Mouse (Mus musculus): Measurements from ENCODE around the gene Apol6. TPM values are rescaled to one million over a fixed set of nuclear protein-coding genes. Genes with fewer than 3 reads are reported as not detected.

Gene Apol6
- polyA plus RNA-seq, 1 experiment from 2014 or later = not detected

DNA sequence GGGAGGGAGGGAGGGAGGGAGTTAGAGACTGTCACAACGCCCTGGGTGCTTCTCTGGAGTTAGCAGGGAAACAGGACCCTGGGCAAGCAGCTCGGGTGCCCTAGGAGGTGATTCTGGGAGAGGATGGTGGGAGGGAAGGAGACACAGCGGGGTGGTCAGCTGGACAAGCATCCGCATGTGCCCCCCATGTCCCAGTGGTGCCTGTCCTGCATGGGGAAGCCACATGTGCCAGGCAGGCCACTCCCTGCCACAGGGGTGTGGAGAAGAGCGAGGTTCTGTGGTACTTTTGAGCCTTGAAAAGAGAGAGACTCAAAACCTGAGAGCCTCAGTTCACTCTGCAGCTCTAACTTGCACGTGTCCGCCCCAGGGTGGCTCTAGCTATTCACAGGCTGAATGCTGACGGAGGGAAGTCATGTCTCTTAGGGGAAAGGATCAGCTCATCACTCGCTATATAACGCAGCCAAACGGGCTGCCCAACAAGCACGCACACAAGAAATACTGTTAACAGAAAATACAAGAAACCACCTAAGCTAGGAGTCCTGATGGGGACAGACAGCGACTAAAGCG, 34.8 kb downstream of the Apol6 start:
- DNase-seq (no peak), ATAC-seq (no peak)
- Histone ChIP-seq H3K4me3 (ENCODE audit: low read depth, low read length) (no peak overlapping the region), H3K27me3 (ENCODE audit: insufficient read depth, low read length) (no peaks in the 10 kb centered on the region), H3K9me3 (ENCODE audit: low read length) (no peaks in the 10 kb centered on the region), H3K9ac (replicated peaks) (no peak overlapping the region), H3K4me1 (ENCODE audit: insufficient read depth) (peaks cover 2% of the 10 kb centered on the region; the same call in 1 of the 2 replicates), H3K4me2 (ENCODE audit: low read depth, low read length) (no peak overlapping the region), H3K27ac (ENCODE audit: low read depth) (no peak overlapping the region), H3K36me3 (replicated peaks; ENCODE audit: insufficient read depth, low read length) (peaks cover 11% of the 10 kb centered on the region)
- TF ChIP-seq EP300 (IDR thresholded peaks at IDR 0.05; ENCODE audit: low read depth) = no peak
- TF ChIP-seq CTCF (IDR thresholded peaks at IDR 0.05; ENCODE audit: low read depth) = no peak
- WGBS (ENCODE audit: insufficient replicate concordance) = 76% methylated on average over 14 of the region's 14 CpGs

DNA sequence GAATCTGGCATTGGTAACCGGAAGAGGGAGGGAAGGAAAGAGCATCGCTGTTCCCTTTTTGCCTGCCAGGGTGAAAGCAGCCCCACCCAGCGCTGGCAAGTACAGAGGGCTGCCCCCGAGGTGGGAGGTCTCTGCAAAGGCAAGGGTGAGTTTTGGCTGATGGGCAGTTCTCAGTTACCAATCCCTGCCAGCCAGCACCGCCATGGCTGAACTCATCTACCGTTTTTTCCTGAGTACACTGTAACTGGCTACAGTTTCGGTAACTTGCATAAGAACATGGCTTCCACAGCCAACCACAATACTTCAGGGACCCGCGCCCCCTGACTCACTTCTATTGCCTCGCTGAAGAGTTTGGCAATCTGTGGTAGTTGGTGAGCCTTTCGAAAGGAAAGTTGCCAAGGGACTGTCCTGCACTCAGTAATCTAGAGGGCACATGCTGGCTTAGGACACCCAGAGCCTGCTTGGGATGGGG, 35.4 kb downstream of the Apol6 start:
- Histone ChIP-seq H3K4me3 (ENCODE audit: low read depth, low read length) (no peak overlapping the region), H3K9ac (replicated peaks) (no peak overlapping the region), H3K9me3 (ENCODE audit: low read length) (no peaks in the 10 kb centered on the region), H3K27me3 (ENCODE audit: insufficient read depth, low read length) (no peaks in the 10 kb centered on the region), H3K36me3 (replicated peaks; ENCODE audit: insufficient read depth, low read length) (peaks cover 13% of the 10 kb centered on the region), H3K27ac (ENCODE audit: low read depth) (no peak overlapping the region), H3K4me1 (ENCODE audit: insufficient read depth) (no peaks in the 10 kb centered on the region; the same call in 1 of the 2 replicates), H3K4me2 (ENCODE audit: low read depth, low read length) (no peak overlapping the region)
- no peak for ATAC-seq
- DNase-seq = no peak
- no peak for TF ChIP-seq EP300 (IDR thresholded peaks at IDR 0.05; ENCODE audit: low read depth)
- no peak for TF ChIP-seq CTCF (IDR thresholded peaks at IDR 0.05; ENCODE audit: low read depth)
- 70% methylated on average over 11 of the region's 11 CpGs for WGBS (ENCODE audit: insufficient replicate concordance)

DNA sequence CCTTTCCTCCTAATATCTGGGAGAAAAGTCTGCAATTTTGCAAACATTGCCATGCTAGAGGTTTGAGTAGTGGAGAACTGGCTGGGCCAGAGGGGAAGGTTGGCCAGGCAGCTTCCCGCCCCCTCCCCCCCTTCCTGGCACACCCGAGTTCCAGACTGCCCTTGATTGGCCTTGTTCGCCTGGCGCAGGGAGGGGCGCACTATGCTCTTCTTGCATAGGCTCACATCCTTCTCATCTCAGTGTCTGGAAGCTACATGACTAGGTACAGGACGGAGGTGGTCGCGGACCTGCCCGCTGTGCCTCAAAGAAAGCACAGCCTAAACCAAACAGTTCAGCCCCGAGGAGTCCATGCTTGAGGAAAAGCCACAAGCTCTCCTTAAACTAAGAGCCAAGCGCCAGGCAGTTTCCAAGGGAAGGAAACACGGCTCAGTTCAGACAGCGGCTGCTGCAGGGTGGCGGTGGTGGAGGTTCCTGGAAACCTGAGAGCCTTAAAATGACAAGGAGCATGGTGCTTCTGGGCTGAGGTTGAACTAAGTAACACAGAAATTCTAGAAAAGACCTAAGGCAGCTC, 36.2 kb downstream of the Apol6 start:
- no peak overlapping the region for H3K27ac ChIP-seq (ENCODE audit: low read depth)
- no peaks in the 10 kb centered on the region; the same call in 1 of the 2 replicates for H3K4me1 ChIP-seq (ENCODE audit: insufficient read depth)
- DNase-seq (no peak), ATAC-seq (no peak)
- no peak overlapping the region for H3K4me3 ChIP-seq (ENCODE audit: low read depth, low read length)
- H3K4me2 ChIP-seq (ENCODE audit: low read depth, low read length) = no peak overlapping the region
- no peaks in the 10 kb centered on the region for H3K27me3 ChIP-seq (ENCODE audit: insufficient read depth, low read length)
- peaks cover 16% of the 10 kb centered on the region for H3K36me3 ChIP-seq (replicated peaks; ENCODE audit: insufficient read depth, low read length)
- TF ChIP-seq EP300 (IDR thresholded peaks at IDR 0.05; ENCODE audit: low read depth) = no peak
- no peak for TF ChIP-seq CTCF (IDR thresholded peaks at IDR 0.05; ENCODE audit: low read depth)
- H3K9me3 ChIP-seq (ENCODE audit: low read length) = no peaks in the 10 kb centered on the region
- 71% methylated on average over 14 of the region's 14 CpGs for WGBS (ENCODE audit: insufficient replicate concordance)
- no peak overlapping the region for H3K9ac ChIP-seq (replicated peaks)

DNA sequence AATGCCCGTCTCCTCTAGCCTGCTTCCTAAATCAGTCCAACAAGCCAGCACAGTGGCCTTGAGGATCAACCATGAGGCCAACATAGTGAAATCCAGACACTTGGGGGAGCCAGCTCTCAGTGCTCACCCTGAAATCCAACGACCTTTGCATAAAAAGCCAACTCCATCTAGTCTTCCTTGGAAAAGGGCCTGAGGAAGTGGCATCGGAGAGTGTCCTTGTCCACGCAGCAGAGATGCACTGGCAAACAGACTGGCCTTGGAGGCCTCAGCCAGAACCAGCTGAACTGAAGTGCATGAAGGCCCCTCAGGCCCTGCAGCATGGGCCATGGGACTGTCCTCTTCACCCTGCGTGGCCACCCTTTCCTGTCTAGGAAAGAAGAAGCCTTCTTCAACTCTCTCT, 36.9 kb downstream of the Apol6 start:
- 86% methylated on average over 5 of the region's 5 CpGs for WGBS (ENCODE audit: insufficient replicate concordance)

DNA sequence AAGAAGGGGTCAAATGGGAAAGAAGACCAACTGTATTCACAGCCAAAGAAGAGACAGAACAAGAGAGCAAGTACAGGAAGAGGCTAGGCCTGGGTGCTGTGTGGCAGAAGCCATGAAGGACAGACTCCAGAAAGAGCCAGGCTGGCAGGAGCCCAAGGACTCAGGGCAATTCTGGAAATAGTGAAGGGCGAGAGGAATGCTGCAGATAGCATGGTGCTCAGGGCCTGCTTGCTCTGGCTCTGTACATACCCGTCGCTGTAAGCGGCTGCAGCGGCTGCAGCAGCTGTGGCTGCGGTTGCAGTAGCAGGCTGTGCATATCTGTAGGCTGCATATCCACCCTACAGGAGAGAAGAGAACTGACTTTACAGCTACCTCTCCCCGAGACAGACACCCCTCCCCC, 41.3 kb downstream of the Apol6 start:
- no peak for DNase-seq
- WGBS (ENCODE audit: insufficient replicate concordance) = 77% methylated on average over 7 of the region's 7 CpGs
- H3K27me3 ChIP-seq (ENCODE audit: insufficient read depth, low read length) = no peaks in the 10 kb centered on the region

More for the DNA sequence above, 36.9 kb downstream of the Apol6 start:
- TF ChIP-seq CTCF (IDR thresholded peaks at IDR 0.05; ENCODE audit: low read depth) (no peak), EP300 (IDR thresholded peaks at IDR 0.05; ENCODE audit: low read depth) (no peak)
- H3K4me2 ChIP-seq (ENCODE audit: low read depth, low read length) = no peak overlapping the region
- ATAC-seq (no peak), DNase-seq (no peak)
- no peaks in the 10 kb centered on the region for H3K27me3 ChIP-seq (ENCODE audit: insufficient read depth, low read length)
- no peaks in the 10 kb centered on the region for H3K9me3 ChIP-seq (ENCODE audit: low read length)
- peaks cover 19% of the 10 kb centered on the region for H3K36me3 ChIP-seq (replicated peaks; ENCODE audit: insufficient read depth, low read length)
- H3K27ac ChIP-seq (ENCODE audit: low read depth) = no peak overlapping the region
- H3K9ac ChIP-seq (replicated peaks) = no peak overlapping the region
- H3K4me1 ChIP-seq (ENCODE audit: insufficient read depth) = no peaks in the 10 kb centered on the region; the same call in 1 of the 2 replicates
- no peak overlapping the region for H3K4me3 ChIP-seq (ENCODE audit: low read depth, low read length)

DNA sequence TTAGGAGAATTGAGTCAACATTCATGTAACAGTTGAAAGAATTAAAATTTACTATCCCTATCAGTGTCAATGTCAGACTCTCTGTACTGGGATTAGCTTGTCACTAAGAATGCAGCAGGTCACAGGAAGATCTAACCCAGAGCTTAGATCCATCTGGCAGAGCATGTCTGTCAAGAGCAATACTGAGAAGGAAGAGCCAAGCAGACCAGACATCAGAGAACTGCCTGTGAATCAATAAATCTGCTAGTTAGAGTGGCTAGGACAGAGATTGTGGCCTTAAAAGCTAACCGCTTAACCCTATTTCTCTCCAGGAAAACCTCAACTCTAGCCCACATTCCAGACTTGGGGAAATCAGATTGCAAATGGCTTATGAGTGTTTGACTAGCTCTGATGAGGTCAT, 42.0 kb downstream of the Apol6 start:
- no peak overlapping the region for H3K9ac ChIP-seq (replicated peaks)
- no peak overlapping the region for H3K27ac ChIP-seq (ENCODE audit: low read depth)
- H3K4me2 ChIP-seq (ENCODE audit: low read depth, low read length) = no peak overlapping the region
- H3K27me3 ChIP-seq (ENCODE audit: insufficient read depth, low read length) = no peaks in the 10 kb centered on the region
- ATAC-seq (no peak), DNase-seq (no peak)
- no peak overlapping the region for H3K4me3 ChIP-seq (ENCODE audit: low read depth, low read length)
- 94% methylated on average over 1 of the region's 1 CpGs for WGBS (ENCODE audit: insufficient replicate concordance)
- TF ChIP-seq EP300 (IDR thresholded peaks at IDR 0.05; ENCODE audit: low read depth) (no peak), CTCF (IDR thresholded peaks at IDR 0.05; ENCODE audit: low read depth) (no peak)
- H3K4me1 ChIP-seq (ENCODE audit: insufficient read depth) = no peaks in the 10 kb centered on the region
- H3K36me3 ChIP-seq (replicated peaks; ENCODE audit: insufficient read depth, low read length) = peaks cover 15% of the 10 kb centered on the region
- no peaks in the 10 kb centered on the region for H3K9me3 ChIP-seq (ENCODE audit: low read length)

More for the DNA sequence above, 41.3 kb downstream of the Apol6 start:
- H3K36me3 ChIP-seq (replicated peaks; ENCODE audit: insufficient read depth, low read length) = peaks cover 19% of the 10 kb centered on the region
- no peak for ATAC-seq
- no peaks in the 10 kb centered on the region for H3K9me3 ChIP-seq (ENCODE audit: low read length)
- H3K27ac ChIP-seq (ENCODE audit: low read depth) = no peak overlapping the region
- no peaks in the 10 kb centered on the region for H3K4me1 ChIP-seq (ENCODE audit: insufficient read depth)
- H3K4me3 ChIP-seq (ENCODE audit: low read depth, low read length) = no peak overlapping the region
- no peak overlapping the region for H3K9ac ChIP-seq (replicated peaks)
- TF ChIP-seq EP300 (IDR thresholded peaks at IDR 0.05; ENCODE audit: low read depth) = no peak
- TF ChIP-seq CTCF (IDR thresholded peaks at IDR 0.05; ENCODE audit: low read depth) = no peak
- H3K4me2 ChIP-seq (ENCODE audit: low read depth, low read length) = no peak overlapping the region

Data from liver, postnatal 0 days (tissue).